Mouse (Mus musculus) CH12.LX (cell line): ENCODE results near the gene Sem1. TPM values are rescaled to one million over a fixed set of nuclear protein-coding genes. Genes with fewer than 3 reads are reported as not detected.
"Not testable (repeated sequence)": the region's sequence is repeated elsewhere in the genome, so short reads cannot be mapped to it uniquely, and the experiment has no call there.

Source experiments
- DNase-seq: peaks from one replicate; pipeline ENCODE4 v3.0.0-alpha.2; 2013; ENCODE audit errors: extremely low read depth
- H3K27ac ChIP-seq: 2 replicates; pipeline ENCODE4 v1.5.1; 2012; ENCODE audit warnings: low read depth, mild to moderate bottlenecking, control low read depth, moderate library complexity; ENCODE audit not compliant: insufficient read depth
- H3K27me3 ChIP-seq: replicated peaks from 2 replicates; pipeline ENCODE3; 2012; ENCODE audit warnings: inconsistent platforms
- H3K36me3 ChIP-seq, 2 experiments: replicated peaks in 1 of 2; 2 replicates each; pipeline versions ENCODE3 to v1.6.1; 2012; ENCODE audit warnings: inconsistent platforms in 1 of 2, low read length in 1 of 2, mild to moderate bottlenecking in 1 of 2, mixed read lengths in 1 of 2, moderate library complexity in 1 of 2; ENCODE audit not compliant: control insufficient read depth in 1 of 2, insufficient read depth in 1 of 2
- H3K4me1 ChIP-seq, 2 experiments: 2 replicates each; pipeline ENCODE4 v1.6.1; 2012; ENCODE audit warnings: inconsistent platforms in 1 of 2, moderate library complexity in 1 of 2; ENCODE audit not compliant: insufficient read depth in 2 of 2, control insufficient read depth in 1 of 2
- H3K4me2 ChIP-seq: 2 replicates; pipeline ENCODE4 v1.6.1; 2012; ENCODE audit warnings: low read depth, mild to moderate bottlenecking, control low read depth; ENCODE audit not compliant: poor library complexity, insufficient read depth, severe bottlenecking
- H3K4me3 ChIP-seq, 3 experiments: fragments of 150-350 bp in 1 of 3; sonication (generic) in 1 of 3; replicated peaks in 1 of 3; 2 replicates each; pipeline versions ENCODE3 to v1.5.1; 2011 to 2012; ENCODE audit warnings: low read depth in 2 of 3, low read length in 2 of 3, mild to moderate bottlenecking in 2 of 3, moderate library complexity in 2 of 3, control low read depth in 1 of 3, improper control_type of control experiment in 1 of 3, inconsistent platforms in 1 of 3, mixed read lengths in 1 of 3; ENCODE audit not compliant: poor library complexity in 1 of 3
- H3K79me2 ChIP-seq: replicated peaks from 2 replicates; pipeline ENCODE4 v1.6.1; 2012; ENCODE audit warnings: mild to moderate bottlenecking, moderate library complexity; ENCODE audit not compliant: control insufficient read depth, poor library complexity, insufficient read depth, severe bottlenecking; ENCODE audit errors: extremely low read depth
- H3K9ac ChIP-seq: 2 replicates; pipeline ENCODE4 v1.6.1; 2012; ENCODE audit warnings: low read depth, mild to moderate bottlenecking, control low read depth, moderate library complexity; ENCODE audit not compliant: insufficient read depth
- H3K9me3 ChIP-seq: replicated peaks from 2 replicates; pipeline ENCODE3; 2012; ENCODE audit warnings: low read length, inconsistent platforms, mixed read lengths
- BHLHE40 ChIP-seq: IDR thresholded peaks from 2 replicates; pipeline ENCODE4 v1.6.1; 2011; ENCODE audit warnings: mild to moderate bottlenecking, low read depth, low read length, improper control_type of control experiment
- ELF1 ChIP-seq: IDR thresholded peaks from 2 replicates; pipeline ENCODE4 v1.6.1; 2014; ENCODE audit warnings: low read depth, mild to moderate bottlenecking, inconsistent platforms, low read length, improper control_type of control experiment
- HCFC1 ChIP-seq: IDR thresholded peaks from 2 replicates; pipeline ENCODE4 v1.6.1; 2012; ENCODE audit warnings: low read depth, mild to moderate bottlenecking, inconsistent platforms, low read length, improper control_type of control experiment
- JUND ChIP-seq: conservative IDR thresholded peaks from 2 replicates; pipeline ENCODE4 v1.6.1; 2011; ENCODE audit warnings: low read depth, low read length, improper control_type of control experiment
- KAT2A ChIP-seq: IDR thresholded peaks from 2 replicates; pipeline ENCODE4 v1.6.1; 2012; ENCODE audit warnings: low read length, improper control_type of control experiment, inconsistent platforms; ENCODE audit not compliant: insufficient replicate concordance
- MEF2A ChIP-seq: IDR thresholded peaks from 2 replicates; pipeline ENCODE4 v1.6.1; 2014; ENCODE audit warnings: low read depth, mild to moderate bottlenecking, inconsistent platforms, low read length, improper control_type of control experiment, borderline replicate concordance
- MXI1 ChIP-seq: IDR thresholded peaks from 2 replicates; pipeline ENCODE4 v1.6.1; 2011; ENCODE audit warnings: mild to moderate bottlenecking, low read depth, low read length, improper control_type of control experiment
- MYC ChIP-seq: IDR thresholded peaks from 2 replicates; pipeline ENCODE4 v1.6.1; 2011; ENCODE audit warnings: low read depth, mild to moderate bottlenecking, improper control_type of control experiment, low read length
- NRF1 ChIP-seq: IDR thresholded peaks from 2 replicates; pipeline ENCODE4 v1.6.1; 2014; ENCODE audit warnings: low read depth, mild to moderate bottlenecking, inconsistent platforms, low read length, improper control_type of control experiment, moderate library complexity
- RAD21 ChIP-seq: IDR thresholded peaks from 2 replicates; pipeline ENCODE4 v1.6.1; 2011; ENCODE audit warnings: low read depth, mild to moderate bottlenecking, low read length, improper control_type of control experiment, moderate library complexity
- ZMIZ1 ChIP-seq: IDR thresholded peaks from 2 replicates; pipeline ENCODE4 v1.6.1; 2012; ENCODE audit warnings: low read depth, mild to moderate bottlenecking, inconsistent platforms, low read length, improper control_type of control experiment
- dilution Hi-C: fragments of 300-500 bp; cut with MboI; formaldehyde crosslinking; loops from 2 replicates; pipeline ENCODE4 v1.14.3; 2020; ENCODE audit warnings: low sequenced_read_pairs; ENCODE audit not compliant: extremely low pct_unique_long_range_greater_than_20kb, extremely low pct_ligation_motif_present
- in situ Hi-C: fragments of 300-500 bp; cut with MboI; formaldehyde crosslinking; loops from 3 replicates; pipeline ENCODE4 v1.14.3; 2019; ENCODE audit warnings: low sequenced_read_pairs, low pct_ligation_motif_present, low pct_unique_long_range_greater_than_20kb, mixed read lengths
- polyA plus RNA-seq: library from polyadenylated mRNA; unstranded; fragments of >175 nt; gene quantifications from 2 replicates; pipeline ENCODE4 v1.2.1, GENCODE M21; 2012; ENCODE audit warnings: low read depth; ENCODE audit not compliant: insufficient read length
- total RNA-seq, 2 experiments: library from RNA; depleted of rRNA; stranded (reverse); fragments of 300-350 nt in 1 of 2; fragments of >200 nt in 1 of 2; gene quantifications; 2 replicates each; pipeline ENCODE4 v1.2.3; 2012 to 2014

Gene Sem1
- total and polyA plus RNA-seq, 3 experiments, result 149 to 195 (median 163) TPM

DNA sequence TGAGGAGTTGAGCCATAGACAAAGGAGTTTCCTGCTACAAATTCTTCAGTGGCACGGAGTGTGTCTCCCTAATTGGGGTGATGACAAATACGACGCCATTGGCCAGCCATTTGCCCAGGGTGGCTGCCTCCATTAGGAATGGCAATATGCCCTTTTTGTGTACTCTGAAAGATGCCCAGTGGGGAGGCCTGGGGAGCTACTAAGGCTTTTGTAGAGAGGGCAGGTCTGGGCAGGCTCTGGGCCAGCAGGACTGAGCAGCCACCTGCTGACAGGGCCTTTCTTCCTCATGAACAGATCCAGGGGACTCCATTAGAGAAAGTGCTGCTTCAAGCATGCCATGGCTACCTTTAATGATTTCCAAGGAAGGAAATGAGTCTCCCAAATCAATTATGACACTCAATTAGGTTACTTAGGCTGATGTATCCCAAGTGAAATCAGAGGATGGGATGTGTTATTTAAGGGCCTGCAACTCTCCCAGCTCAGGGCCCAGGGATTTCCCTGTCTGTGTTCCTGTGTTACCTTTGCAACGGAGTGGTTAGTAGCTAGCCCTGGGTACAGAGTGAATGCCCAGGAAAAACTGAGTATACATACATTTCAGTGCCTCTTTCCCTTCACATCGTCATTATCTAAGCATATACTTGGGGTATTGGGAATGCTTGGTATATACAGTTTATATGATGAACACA, 41.5 kb downstream of the Sem1 start:
- in situ Hi-C loops, result no loop called here
- no peak overlapping the region for H3K9ac ChIP-seq
- H3K4me2 ChIP-seq, result no peak overlapping the region
- no peak overlapping the region for H3K27ac ChIP-seq
- dilution Hi-C loops, result no loop called here
- TF ChIP-seq MXI1 (no peak), ELF1 (no peak), RAD21 (no peak), MYC (no peak), BHLHE40 (no peak), JUND (no peak), KAT2A (no peak), NRF1 (no peak), ZMIZ1 (no peak), MEF2A (no peak), HCFC1 (no peak)
- no peaks in the 10 kb centered on the region for H3K9me3 ChIP-seq
- H3K36me3 ChIP-seq, result no peaks in the 10 kb centered on the region
- H3K27me3 ChIP-seq, result no peaks in the 10 kb centered on the region
- H3K79me2 ChIP-seq, result no peaks in the 10 kb centered on the region
- peaks cover 2% of the 10 kb centered on the region in 2 experiments; a peak in 1 of 4 replicates for H3K4me1 ChIP-seq
- DNase-seq, result no peak
- no peak overlapping the region for H3K4me3 ChIP-seq

DNA sequence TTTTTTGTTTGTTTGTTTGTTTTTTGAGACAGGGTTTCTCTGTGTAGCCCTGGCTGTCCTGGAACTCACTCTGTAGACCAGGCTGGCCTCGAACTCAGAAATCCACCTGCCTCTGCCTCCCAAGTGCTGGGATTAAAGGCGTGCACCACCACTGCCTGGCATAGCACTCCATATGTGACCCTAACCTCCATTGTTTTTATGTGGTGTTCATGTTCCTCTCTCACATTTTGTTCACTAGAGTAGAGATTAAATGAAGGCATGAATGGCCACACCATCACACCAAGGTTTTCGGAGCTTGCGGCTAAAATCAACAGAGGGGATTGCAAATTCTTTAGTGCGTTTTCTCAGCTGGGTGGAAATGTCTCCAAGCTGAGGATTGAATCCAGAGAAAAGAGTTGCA, 42.1 kb downstream of the Sem1 start:
- in situ Hi-C loops, H3K4me3 ChIP-seq, H3K9ac ChIP-seq, H3K27ac ChIP-seq, H3K9me3 ChIP-seq, H3K27me3 ChIP-seq, H3K4me2 ChIP-seq, H3K36me3 ChIP-seq, H3K79me2 ChIP-seq, DNase-seq, dilution Hi-C loops, H3K4me1 ChIP-seq: not testable (repeated sequence)
